Mouse (Mus musculus) brain, embryonic 14.5 days (tissue): Measurements from ENCODE around the gene Rars. TPM values are rescaled to one million over a fixed set of nuclear protein-coding genes. Genes with fewer than 3 reads are reported as not detected.
A peak's percentile ranks its signal among the peaks of the same experiment; 100 is the strongest.
"Not testable (repeated sequence)": the region's sequence is repeated elsewhere in the genome, so short reads cannot be mapped to it uniquely, and the experiment has no call there.

Experiments used
- DNase-seq: peaks from one replicate; pipeline ENCODE4 v3.0.0-alpha.2; 2011; ENCODE audit warnings: low read depth
- CTCF ChIP-seq: fragments of 200-500 bp; IDR thresholded peaks from 2 replicates; pipeline ENCODE4 v1.5.1; 2012; ENCODE audit warnings: inconsistent platforms, mild to moderate bottlenecking, moderate library complexity, borderline replicate concordance; ENCODE audit not compliant: insufficient read depth, insufficient read length; ENCODE audit errors: extremely low read depth
- POLR2A ChIP-seq: fragments of 200-500 bp; IDR thresholded peaks from 2 replicates; pipeline ENCODE4 v1.6.1; 2012; ENCODE audit warnings: mild to moderate bottlenecking, inconsistent platforms, borderline replicate concordance; ENCODE audit not compliant: poor library complexity, insufficient read depth, insufficient read length, severe bottlenecking; ENCODE audit errors: extremely low read depth
- polyA plus RNA-seq: library from polyadenylated mRNA; depleted of rRNA; stranded (reverse); fragments of >200 nt; gene quantifications from 2 replicates; pipeline ENCODE4 v1.2.3, GENCODE M21; 2012

The Rars gene
- polyA plus RNA-seq, 1 experiment = 56.4 TPM

GRCm38 (mm10) chr11:35854941-35855340, 20.6 kb upstream of the Rars start:
- TF ChIP-seq POLR2A (no peak), CTCF (no peak)
- DNase-seq = peak; percentile 37

DNA sequence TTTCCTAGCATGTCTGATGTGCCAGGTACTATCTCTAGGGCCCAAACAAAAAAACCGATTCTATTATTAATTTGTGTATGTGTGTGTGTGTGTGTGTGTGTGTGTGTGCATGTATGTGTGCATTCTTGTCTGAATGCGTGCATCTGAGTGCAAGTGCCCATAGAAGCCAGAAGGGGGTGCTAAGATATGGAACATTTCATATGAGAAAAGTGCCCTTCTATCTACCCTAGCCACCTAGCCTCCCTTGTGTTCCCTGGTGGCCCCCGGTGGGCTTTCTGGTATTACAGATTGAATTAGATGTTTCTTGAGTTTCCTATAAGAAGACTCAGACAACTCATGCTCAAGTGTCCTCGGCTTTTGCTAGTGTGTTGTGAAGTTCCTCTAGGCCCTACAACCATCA, 19.3 kb upstream of the Rars start:
- no peak for DNase-seq
- TF ChIP-seq POLR2A (no peak), CTCF (no peak)

DNA sequence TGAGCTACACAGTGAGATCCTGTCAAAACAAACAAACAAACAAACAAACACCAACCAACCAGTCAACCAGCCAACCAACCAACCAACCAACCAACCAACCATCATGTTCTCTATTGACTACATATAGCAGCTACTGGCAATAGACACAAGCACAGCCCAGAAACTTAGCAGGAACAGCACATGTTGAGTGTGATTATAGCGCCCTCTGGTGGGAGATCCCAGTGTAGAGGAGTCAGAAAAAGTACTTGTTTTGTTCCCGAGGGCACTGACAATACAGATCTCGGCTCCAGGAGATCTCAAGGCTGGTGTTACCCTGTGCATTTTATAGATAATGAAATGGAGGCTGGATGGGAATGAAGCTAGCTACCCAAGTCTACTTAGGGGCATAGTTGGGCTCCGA, 18.4 kb upstream of the Rars start:
- TF ChIP-seq POLR2A = no peak
- TF ChIP-seq CTCF = peak; percentile 52; the same call in 1 of the 2 replicates
- DNase-seq = peak; percentile 72

DNA sequence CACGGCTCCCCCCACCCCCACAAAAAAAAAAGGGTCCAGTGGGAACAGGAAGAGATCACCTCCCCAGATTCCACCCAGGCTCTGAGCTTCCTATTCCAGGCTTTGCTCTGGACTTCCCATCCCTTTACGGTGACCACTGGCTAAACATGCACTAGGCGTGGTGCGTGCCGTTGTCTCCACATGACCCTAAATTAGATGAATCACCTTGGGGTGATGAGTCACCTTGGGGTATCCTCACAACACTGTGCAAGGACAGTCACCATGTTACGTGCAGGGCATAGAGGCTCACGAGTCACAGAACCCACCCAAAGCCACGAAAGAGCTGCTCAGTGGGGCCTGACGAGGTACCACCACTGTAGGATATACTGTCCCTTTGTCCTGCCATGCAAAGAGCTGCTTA, 10.0 kb upstream of the Rars start:
- no peak for DNase-seq
- TF ChIP-seq POLR2A = no peak
- TF ChIP-seq CTCF = no peak

DNA sequence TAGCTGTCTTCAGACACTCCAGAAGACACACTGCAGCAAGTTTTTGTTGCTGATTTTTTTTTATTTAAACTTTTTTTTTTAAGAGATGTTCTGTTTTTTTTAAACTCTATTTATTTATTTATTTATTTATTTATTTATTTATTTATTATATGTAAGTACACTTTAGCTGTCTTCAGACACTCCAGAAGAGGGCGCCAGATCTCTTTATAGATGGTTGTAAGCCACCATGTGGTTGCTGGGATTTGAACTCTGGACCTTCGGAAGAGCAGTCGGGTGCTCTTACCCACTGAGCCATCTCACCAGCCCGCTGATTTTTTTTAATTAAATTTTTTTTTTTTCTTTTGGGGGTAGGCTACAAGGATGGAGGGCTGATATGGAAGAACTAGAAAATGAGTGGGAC, 8.3 kb upstream of the Rars start:
- DNase-seq = peak; percentile 37

- TF ChIP-seq POLR2A (no peak), CTCF (no peak)
Observed at GRCm38 (mm10) chr11:35841738-35842325, 7.5 kb upstream of the Rars start.

GRCm38 (mm10) chr11:35840806-35841205, 6.5 kb upstream of the Rars start:
- DNase-seq = not testable (repeated sequence)

More at GRCm38 (mm10) chr11:35841738-35842325, 7.5 kb upstream of the Rars start:
- DNase-seq = no peak

DNA sequence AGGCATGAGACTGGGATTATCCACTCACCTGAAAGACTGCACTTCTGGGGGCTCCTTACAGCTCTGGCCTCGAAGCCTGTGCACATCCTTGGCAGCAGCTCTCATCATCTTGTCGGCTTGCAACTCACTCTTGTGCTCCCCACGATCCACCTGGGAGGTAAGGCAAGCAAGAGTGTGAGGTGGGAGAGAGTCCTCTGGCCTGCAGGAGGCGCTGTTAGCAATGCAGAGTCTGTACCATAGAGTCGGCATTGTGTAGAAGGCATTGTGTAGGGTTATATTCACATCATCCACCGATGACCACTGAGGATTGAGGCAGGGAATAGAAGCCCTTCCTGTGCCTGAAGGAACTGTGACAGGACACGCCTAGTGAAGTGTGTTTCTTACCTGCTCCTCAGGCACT, 6.0 kb upstream of the Rars start:
- no peak for DNase-seq
- no peak for TF ChIP-seq POLR2A
- peak; percentile 43; the same call in 1 of the 2 replicates for TF ChIP-seq CTCF

- DNase-seq = peak; percentile 93
- TF ChIP-seq POLR2A (no peak), CTCF (no peak)
Observed at GRCm38 (mm10) chr11:35838345-35839338, 4.3 kb upstream of the Rars start.

GRCm38 (mm10) chr11:35837156-35838126, 3.1 kb upstream of the Rars start:
- TF ChIP-seq CTCF = no peak

GRCm38 (mm10) chr11:35833270-35833669, 1.0 kb downstream of the Rars start:
- TF ChIP-seq POLR2A (no peak), CTCF (no peak)
- no peak for DNase-seq

More at GRCm38 (mm10) chr11:35837156-35838126, 3.1 kb upstream of the Rars start:
- DNase-seq = no peak

DNA sequence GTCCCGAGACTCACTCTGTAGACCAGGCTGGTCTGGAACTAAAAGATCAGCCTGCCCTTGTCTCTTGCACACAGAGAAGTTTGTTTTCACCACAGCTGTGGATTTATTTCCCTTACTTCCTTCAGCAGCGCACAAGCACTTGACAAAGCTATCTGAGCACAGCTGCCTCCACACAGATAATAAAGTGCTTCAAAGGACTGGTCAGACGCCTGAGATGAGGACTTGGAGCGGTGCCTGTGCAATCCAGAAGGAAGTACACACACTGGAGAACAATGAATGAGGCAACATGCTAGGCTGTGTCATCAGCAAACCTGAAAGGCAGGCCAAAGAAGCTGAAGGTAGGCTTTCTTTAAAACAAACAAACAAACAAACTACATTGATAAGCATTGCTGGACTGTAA, 2.2 kb downstream of the Rars start:
- no peak for DNase-seq
- TF ChIP-seq POLR2A = no peak
- no peak for TF ChIP-seq CTCF

DNA sequence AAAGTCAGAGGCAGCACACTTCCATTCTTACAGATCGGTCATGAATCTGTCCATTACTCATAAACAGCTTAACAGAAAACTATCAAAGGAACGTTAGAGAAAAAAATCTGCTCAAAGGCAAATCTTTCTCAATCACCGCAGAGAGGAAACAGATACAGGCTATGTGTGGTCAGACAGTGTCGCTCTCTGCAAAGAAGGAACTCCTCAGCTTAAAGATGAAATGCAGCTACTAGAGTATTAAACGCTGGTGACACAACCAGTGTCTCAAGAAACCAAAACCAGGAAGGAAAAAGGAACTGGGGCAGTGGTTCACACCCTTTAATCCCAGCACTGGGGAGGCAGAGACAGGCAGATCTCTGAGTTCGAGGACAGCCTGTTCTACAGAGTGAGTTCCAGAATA, 6.6 kb downstream of the Rars start:
- no peak for TF ChIP-seq CTCF
- no peak for DNase-seq
